Mouse (Mus musculus): ENCODE measurements around the gene Slc44a5. TPM values are rescaled to one million over a fixed set of nuclear protein-coding genes. Genes with fewer than 3 reads are reported as not detected.

The Slc44a5 gene
- polyA plus RNA-seq, 1 experiment from 2014 or later: 0.39 TPM

- DNase-seq (ENCODE audit: low spot score): no peak
- Histone ChIP-seq H3K27ac (no peak overlapping the region), H3K36me3 (ENCODE audit: insufficient read depth, low read length) (no peaks in the 10 kb centered on the region), H3K4me3 (replicated peaks; ENCODE audit: low read depth, low read length) (no peak overlapping the region), H3K9ac (ENCODE audit: low read depth, low read length) (no peak overlapping the region), H3K9me3 (replicated peaks; ENCODE audit: low read length) (no peaks in the 10 kb centered on the region), H3K4me1 (replicated peaks; ENCODE audit: insufficient read depth, low read length) (no peaks in the 10 kb centered on the region), H3K27me3 (ENCODE audit: insufficient read depth, low read length) (no peaks in the 10 kb centered on the region), H3K4me2 (ENCODE audit: low read length) (no peak overlapping the region)
- no peak for ATAC-seq (replicated peaks; ENCODE audit: low FRiP score, low read depth)
- 72% methylated on average over 8 of the region's 8 CpGs for WGBS
- no peak for TF ChIP-seq CTCF (IDR thresholded peaks at IDR 0.05; ENCODE audit: low read depth)
Measured at GRCm38 (mm10) chr3:154177665-154178305, 204.5 kb downstream of the Slc44a5 start.

GRCm38 (mm10) chr3:154179423-154179920, 206.2 kb downstream of the Slc44a5 start:
- no peak overlapping the region for H3K9ac ChIP-seq (ENCODE audit: low read depth, low read length)
- ATAC-seq (replicated peaks; ENCODE audit: low FRiP score, low read depth) (no peak; the same call in 1 of the 2 replicates), DNase-seq (ENCODE audit: low spot score) (no peak)
- no peaks in the 10 kb centered on the region for H3K4me1 ChIP-seq (replicated peaks; ENCODE audit: insufficient read depth, low read length)
- WGBS: 98% methylated on average over 2 of the region's 3 CpGs
- no peak for TF ChIP-seq CTCF (IDR thresholded peaks at IDR 0.05; ENCODE audit: low read depth)
- no peaks in the 10 kb centered on the region for H3K36me3 ChIP-seq (ENCODE audit: insufficient read depth, low read length)
- no peaks in the 10 kb centered on the region for H3K27me3 ChIP-seq (ENCODE audit: insufficient read depth, low read length)
- no peak overlapping the region for H3K4me2 ChIP-seq (ENCODE audit: low read length)
- no peaks in the 10 kb centered on the region for H3K9me3 ChIP-seq (replicated peaks; ENCODE audit: low read length)
- no peak overlapping the region for H3K27ac ChIP-seq
- no peak overlapping the region for H3K4me3 ChIP-seq (replicated peaks; ENCODE audit: low read depth, low read length)

- no peaks in the 10 kb centered on the region for H3K4me1 ChIP-seq (replicated peaks; ENCODE audit: insufficient read depth, low read length)
- ATAC-seq (replicated peaks; ENCODE audit: low FRiP score, low read depth): no peak
Measured at GRCm38 (mm10) chr3:154182987-154183386, 209.8 kb downstream of the Slc44a5 start.

GRCm38 (mm10) chr3:154183957-154184356, 210.7 kb downstream of the Slc44a5 start:
- 82% methylated on average over 9 of the region's 9 CpGs for WGBS
- Histone ChIP-seq H3K4me1 (replicated peaks; ENCODE audit: insufficient read depth, low read length) (no peaks in the 10 kb centered on the region), H3K4me3 (replicated peaks; ENCODE audit: low read depth, low read length) (no peak overlapping the region), H3K9ac (ENCODE audit: low read depth, low read length) (no peak overlapping the region), H3K4me2 (ENCODE audit: low read length) (no peak overlapping the region), H3K9me3 (replicated peaks; ENCODE audit: low read length) (no peaks in the 10 kb centered on the region), H3K27ac (no peak overlapping the region), H3K27me3 (ENCODE audit: insufficient read depth, low read length) (no peaks in the 10 kb centered on the region), H3K36me3 (ENCODE audit: insufficient read depth, low read length) (no peaks in the 10 kb centered on the region)
- TF ChIP-seq CTCF (IDR thresholded peaks at IDR 0.05; ENCODE audit: low read depth): no peak
- DNase-seq (ENCODE audit: low spot score) (no peak), ATAC-seq (replicated peaks; ENCODE audit: low FRiP score, low read depth) (no peak)

More at GRCm38 (mm10) chr3:154182987-154183386, 209.8 kb downstream of the Slc44a5 start:
- TF ChIP-seq CTCF (IDR thresholded peaks at IDR 0.05; ENCODE audit: low read depth): no peak
- no peak for DNase-seq (ENCODE audit: low spot score)
- H3K27ac ChIP-seq: no peak overlapping the region
- no peak overlapping the region for H3K9ac ChIP-seq (ENCODE audit: low read depth, low read length)
- H3K4me3 ChIP-seq (replicated peaks; ENCODE audit: low read depth, low read length): no peak overlapping the region
- H3K4me2 ChIP-seq (ENCODE audit: low read length): no peak overlapping the region
- WGBS: 92% methylated on average over 7 of the region's 7 CpGs
- no peaks in the 10 kb centered on the region for H3K27me3 ChIP-seq (ENCODE audit: insufficient read depth, low read length)
- no peaks in the 10 kb centered on the region for H3K36me3 ChIP-seq (ENCODE audit: insufficient read depth, low read length)
- H3K9me3 ChIP-seq (replicated peaks; ENCODE audit: low read length): no peaks in the 10 kb centered on the region

- ATAC-seq (replicated peaks; ENCODE audit: low FRiP score, low read depth) (no peak), DNase-seq (ENCODE audit: low spot score) (no peak)
- H3K4me2 ChIP-seq (ENCODE audit: low read length): no peak overlapping the region
- no peak for TF ChIP-seq CTCF (IDR thresholded peaks at IDR 0.05; ENCODE audit: low read depth)
- H3K4me1 ChIP-seq (replicated peaks; ENCODE audit: insufficient read depth, low read length): no peaks in the 10 kb centered on the region
- H3K36me3 ChIP-seq (ENCODE audit: insufficient read depth, low read length): no peaks in the 10 kb centered on the region
- no peaks in the 10 kb centered on the region for H3K9me3 ChIP-seq (replicated peaks; ENCODE audit: low read length)
- WGBS: 45% methylated on average over 9 of the region's 9 CpGs
- no peaks in the 10 kb centered on the region for H3K27me3 ChIP-seq (ENCODE audit: insufficient read depth, low read length)
- no peak overlapping the region for H3K27ac ChIP-seq
- H3K9ac ChIP-seq (ENCODE audit: low read depth, low read length): no peak overlapping the region
- no peak overlapping the region for H3K4me3 ChIP-seq (replicated peaks; ENCODE audit: low read depth, low read length)
Measured at GRCm38 (mm10) chr3:154188668-154189067, 215.4 kb downstream of the Slc44a5 start.

- Histone ChIP-seq H3K9me3 (replicated peaks; ENCODE audit: low read length) (no peaks in the 10 kb centered on the region), H3K4me2 (ENCODE audit: low read length) (no peak overlapping the region), H3K36me3 (ENCODE audit: insufficient read depth, low read length) (no peaks in the 10 kb centered on the region), H3K27me3 (ENCODE audit: insufficient read depth, low read length) (no peaks in the 10 kb centered on the region), H3K9ac (ENCODE audit: low read depth, low read length) (no peak overlapping the region), H3K27ac (no peak overlapping the region), H3K4me1 (replicated peaks; ENCODE audit: insufficient read depth, low read length) (no peaks in the 10 kb centered on the region), H3K4me3 (replicated peaks; ENCODE audit: low read depth, low read length) (no peak overlapping the region)
- ATAC-seq (replicated peaks; ENCODE audit: low FRiP score, low read depth): peak; percentile 46; the same call in 1 of the 2 replicates
- DNase-seq (ENCODE audit: low spot score): peak; percentile 32
- 14% methylated on average over 13 of the region's 14 CpGs for WGBS
- TF ChIP-seq CTCF (IDR thresholded peaks at IDR 0.05; ENCODE audit: low read depth): no peak
Measured at GRCm38 (mm10) chr3:154192328-154193030, 219.2 kb downstream of the Slc44a5 start.

Measured in kidney, postnatal 0 days (tissue).